In genomic region chr1:131212956-131213355, GRCm38 (mm10) we compare ENCODE assay signal across 24 mouse cellular contexts. TPM values are rescaled to one million over a fixed set of nuclear protein-coding genes. Genes with fewer than 3 reads are reported as not detected.
DNase-seq lines count a peak whose midpoint lies in the region; ATAC-seq and TF ChIP-seq lines count a peak whose summit lies in the region.
"Had no signal": no experiment of that assay in that cellular context is flagged by ENCODE, and none has a peak within 500 bp of the region (broad histone marks: within the 10 kb centered on the region; RNA-seq: fewer than 3 reads in every experiment).

No protein-coding gene starts in this region.

- no peaks in the 10 kb centered on the region for H3K36me3 ChIP-seq in intestine, embryonic 15.5 days
- no peaks in the 10 kb centered on the region for H3K36me3 ChIP-seq in intestine, embryonic 16.5 days (ENCODE audit: control insufficient read depth, insufficient read depth, low read length)
- no peaks in the 10 kb centered on the region for H3K36me3 ChIP-seq in lung, postnatal 0 days (ENCODE audit: insufficient read depth, low read length)
- H3K36me3 ChIP-seq: forebrain, embryonic 10.5 days; G1E; limb, embryonic 13.5 days; liver, embryonic 13.5 days; midbrain, embryonic 13.5 days had no signal

- 49% methylated on average over 5 of the region's 5 CpGs for WGBS in intestine, embryonic 15.5 days
- 50% methylated on average over 5 of the region's 5 CpGs for WGBS in intestine, embryonic 16.5 days
- WGBS in lung, postnatal 0 days: 22% methylated on average over 5 of the region's 5 CpGs

- no peak for ATAC-seq in intestine, embryonic 15.5 days
- ATAC-seq in intestine, embryonic 16.5 days: no peak
- ATAC-seq in lung, postnatal 0 days: no peak
- ATAC-seq: forebrain, embryonic 16.5 days; hindbrain, postnatal 0 days; midbrain, embryonic 13.5 days; Patski had no signal

- H3K9ac ChIP-seq in intestine, embryonic 15.5 days: no peak overlapping the region
- H3K9ac ChIP-seq in intestine, embryonic 16.5 days (ENCODE audit: low read depth, low read length): no peak overlapping the region
- no peak overlapping the region for H3K9ac ChIP-seq in lung, postnatal 0 days (replicated peaks; ENCODE audit: low read depth)
- H3K9ac ChIP-seq: limb, embryonic 13.5 days; liver, embryonic 13.5 days; midbrain, embryonic 13.5 days had no signal

- H3K27ac ChIP-seq in intestine, embryonic 15.5 days: peak overlapping the region; percentile 19; the same call in 1 of the 2 replicates
- H3K27ac ChIP-seq in intestine, embryonic 16.5 days (ENCODE audit: low read length): no peak overlapping the region
- no peak overlapping the region for H3K27ac ChIP-seq in lung, postnatal 0 days (ENCODE audit: low read length)
- H3K27ac ChIP-seq: forebrain, embryonic 10.5 days; hindbrain, postnatal 0 days; kidney, postnatal 0 days; limb, embryonic 13.5 days; liver, embryonic 13.5 days; midbrain, embryonic 13.5 days had no signal

- H3K4me1 ChIP-seq in intestine, embryonic 15.5 days (replicated peaks): peaks cover 17% of the 10 kb centered on the region
- peaks cover 13% of the 10 kb centered on the region; the same call in 1 of the 2 replicates for H3K4me1 ChIP-seq in intestine, embryonic 16.5 days (ENCODE audit: control insufficient read depth, insufficient read depth, low read length)
- peaks cover 5% of the 10 kb centered on the region for H3K4me1 ChIP-seq in lung, postnatal 0 days (ENCODE audit: insufficient read depth, low read depth, low read length)
- H3K4me1 ChIP-seq: midbrain, embryonic 13.5 days had no signal

- no peak overlapping the region for H3K4me2 ChIP-seq in intestine, embryonic 15.5 days (replicated peaks)
- H3K4me2 ChIP-seq in intestine, embryonic 16.5 days (ENCODE audit: low read depth, low read length): no peak overlapping the region
- H3K4me2 ChIP-seq in lung, postnatal 0 days (replicated peaks; ENCODE audit: low read depth, low read length): no peak overlapping the region
- H3K4me2 ChIP-seq: limb, embryonic 13.5 days; liver, embryonic 13.5 days; midbrain, embryonic 13.5 days had no signal

- TF ChIP-seq CTCF in lung, postnatal 0 days (IDR thresholded peaks at IDR 0.05): no peak

- H3K9me3 ChIP-seq in intestine, embryonic 15.5 days: no peaks in the 10 kb centered on the region
- H3K9me3 ChIP-seq in intestine, embryonic 16.5 days (ENCODE audit: control insufficient read depth, low read length): no peaks in the 10 kb centered on the region
- no peaks in the 10 kb centered on the region for H3K9me3 ChIP-seq in lung, postnatal 0 days (ENCODE audit: low read length)
- H3K9me3 ChIP-seq: forebrain, embryonic 10.5 days; G1E; limb, embryonic 13.5 days; liver, embryonic 13.5 days; midbrain, embryonic 13.5 days had no signal

- H3K27me3 ChIP-seq in intestine, embryonic 15.5 days (replicated peaks): no peaks in the 10 kb centered on the region
- no peaks in the 10 kb centered on the region for H3K27me3 ChIP-seq in intestine, embryonic 16.5 days (replicated peaks; ENCODE audit: control insufficient read depth, insufficient read depth, low read length)
- H3K27me3 ChIP-seq in lung, postnatal 0 days (replicated peaks; ENCODE audit: insufficient read depth, low read length): no peaks in the 10 kb centered on the region
- H3K27me3 ChIP-seq: limb, embryonic 13.5 days; liver, embryonic 13.5 days; midbrain, embryonic 13.5 days; Patski had no signal

- no peak overlapping the region for H3K4me3 ChIP-seq in intestine, embryonic 15.5 days (replicated peaks)
- no peak overlapping the region for H3K4me3 ChIP-seq in intestine, embryonic 16.5 days (ENCODE audit: low read length)
- H3K4me3 ChIP-seq in lung, postnatal 0 days (ENCODE audit: low read depth, low read length): no peak overlapping the region
- H3K4me3 ChIP-seq: forebrain, embryonic 10.5 days; limb, embryonic 13.5 days; liver, embryonic 13.5 days; midbrain, embryonic 13.5 days had no signal

- TF ChIP-seq EP300 in lung, postnatal 0 days (IDR thresholded peaks at IDR 0.05): no peak

- peak; percentile 28 for DNase-seq in lung, postnatal 0 days (ENCODE audit: low spot score)
- no peak for DNase-seq in lung, adult 18-20 months
- DNase-seq in lung, postnatal 10 days: peak; percentile 50
- no peak for DNase-seq in frontal cortex, postnatal 36 days (ENCODE audit: low spot score in 2 of 2)
- no peak for DNase-seq in frontal cortex, postnatal 14 days (ENCODE audit: low spot score in 2 of 2)
- DNase-seq: adrenal gland, postnatal 36 days; B cell, adult 2 months; cerebellum, adult 11 months; cerebellum, adult 9-11 months; gastrocnemius, postnatal 25 days; kidney, adult 2 months; liver, embryonic 13.5 days; right cerebral cortex, postnatal 14 days; thymus, postnatal 14 days had no signal

RNA-seq across cellular contexts. Expression of gene Rassf5, which starts 32.1 kb away (rescaled TPM):
- 2.8 and 3.1 TPM in 2 replicates for polyA plus RNA-seq in intestine, embryonic 15.5 days (2015; fragmentation: Nextera tagmentation; extraction: Ambion mirVana)
- 3.5 and 4.1 TPM in 2 replicates for polyA plus RNA-seq in intestine, embryonic 16.5 days (2015; fragmentation: Nextera tagmentation; extraction: Ambion mirVana)
- 7.5 and 8.3 TPM in 2 replicates for polyA plus RNA-seq in lung, postnatal 0 days (2015; fragmentation: Nextera tagmentation; extraction: Ambion mirVana)

RNA-seq across cellular contexts. Expression of gene Eif2d, which starts 60.0 kb away (rescaled TPM):
- 53.0 and 55.1 TPM in 2 replicates for polyA plus RNA-seq in intestine, embryonic 15.5 days (2015; fragmentation: Nextera tagmentation; extraction: Ambion mirVana)
- polyA plus RNA-seq in intestine, embryonic 16.5 days (2015; fragmentation: Nextera tagmentation; extraction: Ambion mirVana): 53.8 and 58.0 TPM in 2 replicates
- polyA plus RNA-seq in lung, postnatal 0 days (2015; fragmentation: Nextera tagmentation; extraction: Ambion mirVana): 36.3 and 42.5 TPM in 2 replicates

Comparison
In these comparisons a context has a peak if more than half of its experiments do, and no peak if none do; other contexts are left out.
1. DNase-seq: peak in lung, postnatal 0 days (single experiment) and lung, postnatal 10 days (single experiment); none in lung, adult 18-20 months (0 of 2), frontal cortex, postnatal 36 days (0 of 2) and frontal cortex, postnatal 14 days (0 of 2).